Mouse (Mus musculus): Measurements from ENCODE around the gene Dync1h1.

DNA sequence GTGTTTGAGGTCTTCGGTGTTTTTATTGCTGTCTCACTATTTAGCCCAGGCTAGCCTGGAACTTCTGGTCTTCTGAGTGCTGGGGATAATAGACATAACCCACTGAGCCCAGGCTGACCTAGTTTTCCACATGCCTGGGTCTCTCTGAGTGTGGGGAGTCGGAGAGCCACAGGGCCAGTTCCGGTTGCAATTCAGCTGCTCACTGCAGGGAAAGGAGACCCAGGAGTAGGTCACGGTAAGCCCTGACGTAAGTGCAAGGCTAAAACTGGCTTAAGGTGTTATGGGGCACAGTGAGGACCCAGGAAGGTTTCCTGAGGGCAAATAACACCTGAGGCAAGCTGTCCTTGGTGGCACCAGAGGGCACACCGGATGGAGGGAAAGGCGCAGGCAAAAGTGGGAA is 106.2 kb downstream of the Dync1h1 start:
- TF ChIP-seq CTCF (IDR thresholded peaks at IDR 0.05; ENCODE audit: extremely low read depth, insufficient read depth, insufficient read length, insufficient replicate concordance) (no peak), POLR2A (IDR thresholded peaks at IDR 0.05; ENCODE audit: low read depth, low read length) (no peak)
